Mouse (Mus musculus): Measurements from ENCODE around the gene Tlx3. TPM values are rescaled to one million over a fixed set of nuclear protein-coding genes. Genes with fewer than 3 reads are reported as not detected.

Gene Tlx3
- not detected in 2 replicates for polyA plus RNA-seq (2012; rRNA removed)

GRCm38 (mm10) chr11:33203383-33204328, at the start of gene Tlx3:
Tlx3 (minus strand) TSS chr11:33203589.

GRCm38 (mm10) chr11:33162998-33163506, 40.3 kb downstream of the Tlx3 start, which contains the start of gene Npm1:
Npm1 (minus strand) TSS chr11:33163206.

Other genes starting within 250 kb of the Tlx3 start
- 0.12 and 0.19 TPM in 2 replicates for gene Fgf18, start 56.2 kb downstream of the Tlx3 start, polyA plus RNA-seq (2012; rRNA removed)
- 389 and 392 TPM in 2 replicates for gene Npm1, start 40.4 kb downstream of the Tlx3 start, polyA plus RNA-seq (2012; rRNA removed)
- 0.07 TPM in 1 of 2 replicates, not detected in the other for gene Gm12117, start 73.1 kb upstream of the Tlx3 start, polyA plus RNA-seq (2012; rRNA removed)

All from liver, embryonic 18 days (tissue).